Mouse (Mus musculus) liver, embryonic 16.5 days (tissue): Measurements from ENCODE around the gene Obscn. TPM values are rescaled to one million over a fixed set of nuclear protein-coding genes. Genes with fewer than 3 reads are reported as not detected.

Experiments used
- ATAC-seq: fragments of 200-750 bp; cut with Nextera tagmentation; 2 replicates; pipeline ENCODE4 v1.8.0; 2017; ENCODE audit warnings: low read depth, mild to moderate bottlenecking, moderate number of reproducible peaks, moderate library complexity
- H3K27ac ChIP-seq: fragments of 300-500 bp; sonication (generic); 2 replicates; pipeline ENCODE4 v1.5.1; 2014; ENCODE audit warnings: mild to moderate bottlenecking, low read length
- H3K27me3 ChIP-seq: fragments of 300-500 bp; sonication (generic); 2 replicates; pipeline ENCODE4 v1.6.1; 2014; ENCODE audit warnings: low read depth, low read length, mixed read lengths; ENCODE audit not compliant: control insufficient read depth, insufficient read depth
- H3K36me3 ChIP-seq: fragments of 300-500 bp; sonication (generic); 2 replicates; pipeline ENCODE4 v1.6.1; 2014; ENCODE audit warnings: mild to moderate bottlenecking; ENCODE audit not compliant: control insufficient read depth, insufficient read depth
- H3K4me1 ChIP-seq: fragments of 300-500 bp; sonication (generic); 2 replicates; pipeline ENCODE4 v1.6.1; 2014; ENCODE audit warnings: low read depth, low read length, mixed read lengths; ENCODE audit not compliant: control insufficient read depth
- H3K4me2 ChIP-seq: fragments of 300-500 bp; sonication (generic); 2 replicates; pipeline ENCODE4 v1.6.1; 2014; ENCODE audit warnings: low read depth, low read length, mixed read lengths
- H3K4me3 ChIP-seq: fragments of 300-500 bp; sonication (generic); 2 replicates; pipeline ENCODE4 v1.5.1; 2014; ENCODE audit warnings: low read depth, mild to moderate bottlenecking, low read length
- H3K9ac ChIP-seq: fragments of 300-500 bp; sonication (generic); 2 replicates; pipeline ENCODE4 v1.6.1; 2014; ENCODE audit warnings: low read depth, low read length
- H3K9me3 ChIP-seq: fragments of 300-500 bp; sonication (generic); replicated peaks from 2 replicates; pipeline ENCODE4 v1.6.1; 2016; ENCODE audit warnings: low read length; ENCODE audit not compliant: control insufficient read depth
- WGBS: fragments of 180-500 bp; shearing (Covaris S2); extraction: QIAGEN DNeasy Blood & Tissue Kit; methylation state at CpG from one replicate; pipeline ENCODE4 v1.1.7; 2014; ENCODE audit not compliant: insufficient replicate concordance; 5-methylcytosine and 5-hydroxymethylcytosine counted together
- polyA plus RNA-seq: library from polyadenylated mRNA; unstranded; fragments of >200 nt; fragmentation: Nextera tagmentation; extraction: Ambion mirVana; gene quantifications from 2 replicates; pipeline ENCODE4 v1.2.1, GENCODE M21; 2015

Obscn gene
- polyA plus RNA-seq, 1 experiment from 2014 or later = 0.34 TPM

GRCm38 (mm10) chr11:59044703-59045330, 91.4 kb downstream of the Obscn start:
- Histone ChIP-seq H3K27me3 (no peaks in the 10 kb centered on the region), H3K4me3 (no peak overlapping the region)
- 71% methylated on average over 15 of the region's 15 CpGs for WGBS

GRCm38 (mm10) chr11:59029003-59029402, 107.2 kb downstream of the Obscn start:
- Histone ChIP-seq H3K27ac (no peak overlapping the region), H3K36me3 (no peaks in the 10 kb centered on the region), H3K4me1 (no peaks in the 10 kb centered on the region), H3K9ac (no peak overlapping the region), H3K9me3 (no peaks in the 10 kb centered on the region), H3K4me3 (no peak overlapping the region), H3K27me3 (no peaks in the 10 kb centered on the region), H3K4me2 (no peak overlapping the region)
- 79% methylated on average over 13 of the region's 13 CpGs for WGBS
- ATAC-seq = no peak

More at GRCm38 (mm10) chr11:59044703-59045330, 91.4 kb downstream of the Obscn start:
- Histone ChIP-seq H3K27ac (no peak overlapping the region), H3K4me1 (no peaks in the 10 kb centered on the region), H3K9me3 (no peaks in the 10 kb centered on the region), H3K4me2 (no peak overlapping the region), H3K9ac (no peak overlapping the region), H3K36me3 (no peaks in the 10 kb centered on the region)
- ATAC-seq = no peak

- no peaks in the 10 kb centered on the region for H3K27me3 ChIP-seq
- H3K27ac ChIP-seq = no peak overlapping the region
- no peak overlapping the region for H3K4me2 ChIP-seq
- H3K4me1 ChIP-seq = no peaks in the 10 kb centered on the region
- no peak for ATAC-seq
- no peak overlapping the region for H3K4me3 ChIP-seq
- 67% methylated on average over 6 of the region's 6 CpGs for WGBS
- no peaks in the 10 kb centered on the region for H3K9me3 ChIP-seq
- H3K36me3 ChIP-seq = no peaks in the 10 kb centered on the region
- H3K9ac ChIP-seq = no peak overlapping the region
Observed at GRCm38 (mm10) chr11:59026411-59026810, 109.8 kb downstream of the Obscn start.

- H3K27ac ChIP-seq = no peak overlapping the region
- no peak for ATAC-seq
Observed at GRCm38 (mm10) chr11:59015052-59015451, 121.2 kb downstream of the Obscn start.

GRCm38 (mm10) chr11:59002327-59003079, 133.7 kb downstream of the Obscn start:
- Histone ChIP-seq H3K27ac (no peak overlapping the region), H3K4me2 (no peak overlapping the region), H3K4me1 (no peaks in the 10 kb centered on the region), H3K9me3 (no peaks in the 10 kb centered on the region), H3K36me3 (no peaks in the 10 kb centered on the region), H3K9ac (no peak overlapping the region), H3K27me3 (no peaks in the 10 kb centered on the region), H3K4me3 (no peak overlapping the region)
- 60% methylated on average over 7 of the region's 7 CpGs for WGBS
- ATAC-seq = no peak

More at GRCm38 (mm10) chr11:59015052-59015451, 121.2 kb downstream of the Obscn start:
- 27% methylated on average over 9 of the region's 9 CpGs for WGBS
- no peaks in the 10 kb centered on the region for H3K9me3 ChIP-seq
- no peak overlapping the region for H3K4me3 ChIP-seq
- no peaks in the 10 kb centered on the region for H3K36me3 ChIP-seq
- H3K4me1 ChIP-seq = no peaks in the 10 kb centered on the region
- no peak overlapping the region for H3K9ac ChIP-seq
- no peaks in the 10 kb centered on the region for H3K27me3 ChIP-seq
- H3K4me2 ChIP-seq = no peak overlapping the region

- Histone ChIP-seq H3K4me1 (no peaks in the 10 kb centered on the region), H3K9ac (no peak overlapping the region), H3K36me3 (no peaks in the 10 kb centered on the region), H3K27me3 (no peaks in the 10 kb centered on the region; the same call in 1 of the 2 replicates), H3K4me2 (no peak overlapping the region), H3K9me3 (no peaks in the 10 kb centered on the region), H3K4me3 (no peak overlapping the region), H3K27ac (no peak overlapping the region)
- no peak for ATAC-seq
- 78% methylated on average over 21 of the region's 21 CpGs for WGBS
Observed at GRCm38 (mm10) chr11:59000635-59001034, 135.6 kb downstream of the Obscn start.

- H3K4me3 ChIP-seq = no peak overlapping the region
- H3K9ac ChIP-seq = no peak overlapping the region
- no peak for ATAC-seq
- H3K27me3 ChIP-seq = peaks cover 5% of the 10 kb centered on the region; the same call in 1 of the 2 replicates
- H3K36me3 ChIP-seq = no peaks in the 10 kb centered on the region
- 60% methylated on average over 6 of the region's 6 CpGs for WGBS
- no peaks in the 10 kb centered on the region for H3K9me3 ChIP-seq
- no peaks in the 10 kb centered on the region; the same call in 1 of the 2 replicates for H3K4me1 ChIP-seq
- H3K4me2 ChIP-seq = no peak overlapping the region
- H3K27ac ChIP-seq = no peak overlapping the region
Observed at GRCm38 (mm10) chr11:58999830-59000229, 136.4 kb downstream of the Obscn start.

GRCm38 (mm10) chr11:58999158-58999557, 137.0 kb downstream of the Obscn start:
- Histone ChIP-seq H3K9me3 (no peaks in the 10 kb centered on the region), H3K27ac (no peak overlapping the region), H3K4me1 (peaks cover 7% of the 10 kb centered on the region), H3K27me3 (peaks cover 7% of the 10 kb centered on the region), H3K9ac (no peak overlapping the region), H3K4me3 (no peak overlapping the region), H3K4me2 (no peak overlapping the region), H3K36me3 (no peaks in the 10 kb centered on the region)
- ATAC-seq = no peak
- WGBS = 39% methylated on average over 11 of the region's 11 CpGs

GRCm38 (mm10) chr11:58997541-58997940, 138.7 kb downstream of the Obscn start:
- H3K4me1 ChIP-seq = peaks cover 15% of the 10 kb centered on the region
- H3K9me3 ChIP-seq = no peaks in the 10 kb centered on the region
- no peak overlapping the region for H3K4me3 ChIP-seq
- H3K36me3 ChIP-seq = no peaks in the 10 kb centered on the region
- no peak overlapping the region for H3K9ac ChIP-seq
- no peak overlapping the region for H3K27ac ChIP-seq
- ATAC-seq = no peak
- peaks cover 7% of the 10 kb centered on the region for H3K27me3 ChIP-seq
- no peak overlapping the region for H3K4me2 ChIP-seq
- WGBS = 47% methylated on average over 5 of the region's 5 CpGs
